Mouse (Mus musculus) liver, adult 2 months (tissue): Measurements from ENCODE around the gene Snupn. TPM values are rescaled to one million over a fixed set of nuclear protein-coding genes. Genes with fewer than 3 reads are reported as not detected.
A peak's percentile ranks its signal among the peaks of the same experiment; 100 is the strongest.
"Not testable (repeated sequence)": the region's sequence is repeated elsewhere in the genome, so short reads cannot be mapped to it uniquely, and the experiment has no call there.

ENCODE experiments used
- DNase-seq: peaks from one replicate; pipeline ENCODE4 v3.0.0-alpha.2; 2011; ENCODE audit warnings: low read depth, low spot score; ENCODE audit errors: extremely low read depth
- H3K27ac ChIP-seq: fragments of 200-500 bp; replicated peaks from 2 replicates; pipeline ENCODE4 v1.5.1; 2012; ENCODE audit warnings: low read depth, mild to moderate bottlenecking, control low read depth, inconsistent platforms, low read length; ENCODE audit not compliant: insufficient read depth
- H3K27me3 ChIP-seq: fragments of 200-500 bp; 2 replicates; pipeline ENCODE4 v1.6.1; 2012; ENCODE audit warnings: mild to moderate bottlenecking, moderate library complexity, low read length, inconsistent platforms; ENCODE audit not compliant: control insufficient read depth, insufficient read depth
- H3K36me3 ChIP-seq: fragments of 200-500 bp; 2 replicates; pipeline ENCODE4 v1.6.1; 2012; ENCODE audit warnings: low read length, inconsistent platforms; ENCODE audit not compliant: control insufficient read depth, insufficient read depth
- H3K4me1 ChIP-seq: fragments of 200-500 bp; 2 replicates; pipeline ENCODE4 v1.6.1; 2011; ENCODE audit warnings: low read length; ENCODE audit not compliant: control insufficient read depth, insufficient read depth
- H3K4me3 ChIP-seq: fragments of 200-500 bp; 2 replicates; pipeline ENCODE4 v1.5.1; 2011; ENCODE audit warnings: low read depth, mild to moderate bottlenecking, control low read depth, low read length, moderate library complexity; ENCODE audit not compliant: insufficient read depth
- H3K79me2 ChIP-seq: fragments of 200-500 bp; 2 replicates; pipeline ENCODE4 v1.6.1; 2012; ENCODE audit warnings: inconsistent platforms, mild to moderate bottlenecking, low read length, moderate library complexity; ENCODE audit not compliant: control insufficient read depth, insufficient read depth
- H3K9ac ChIP-seq: fragments of 200-500 bp; 2 replicates; pipeline ENCODE4 v1.6.1; 2012; ENCODE audit warnings: low read depth, mild to moderate bottlenecking, control low read depth, inconsistent platforms, low read length
- CTCF ChIP-seq: fragments of 200-500 bp; IDR thresholded peaks from 2 replicates; pipeline ENCODE4 v1.5.1; 2011; ENCODE audit warnings: low read depth, low read length, control low read depth
- POLR2A ChIP-seq: fragments of 200-500 bp; IDR thresholded peaks from 2 replicates; pipeline ENCODE4 v1.6.1; 2011; ENCODE audit warnings: low read length, control low read depth; ENCODE audit not compliant: insufficient read depth; ENCODE audit errors: extremely low read depth
- WGBS: fragments of 180-500 bp; shearing (Covaris S2); methylation state at CpG from one replicate; pipeline ENCODE4 v1.1.7; 2018; 5-methylcytosine and 5-hydroxymethylcytosine counted together
- polyA plus RNA-seq: library from polyadenylated mRNA; depleted of rRNA; stranded (reverse); fragments of >200 nt; gene quantifications from 2 replicates; pipeline ENCODE4 v1.2.3, GENCODE M21; 2012
- total RNA-seq: library from RNA; depleted of rRNA; stranded (reverse); fragments of >200 nt; gene quantifications from 2 replicates; pipeline ENCODE4 v1.2.3, GENCODE M21; 2014

Gene Snupn
- total and polyA plus RNA-seq, 2 experiments = 3.7 to 8.4 TPM

GRCm38 (mm10) chr9:56937223-56938160 lies 13.2 kb upstream of the Snupn start, which contains the start of gene Imp3:
Imp3 (plus strand) TSS chr9:56937475.
- WGBS = under 1% methylated on average over 73 of the region's 73 CpGs

GRCm38 (mm10) chr9:56938374-56938773 lies 12.3 kb upstream of the Snupn start:
- Histone ChIP-seq H3K4me1 (peaks cover 5% of the 10 kb centered on the region), H3K27me3 (no peaks in the 10 kb centered on the region), H3K36me3 (no peaks in the 10 kb centered on the region), H3K9ac (peak overlapping the region; percentile 72), H3K79me2 (peaks cover 4% of the 10 kb centered on the region; the same call in 1 of the 2 replicates), H3K4me3 (peak overlapping the region; percentile 76), H3K27ac (peak overlapping the region; percentile 89)
- DNase-seq = peak; percentile 73
- under 1% methylated on average over 7 of the region's 7 CpGs for WGBS
- TF ChIP-seq POLR2A (no peak), CTCF (no peak)

More at GRCm38 (mm10) chr9:56937223-56938160, 13.2 kb upstream of the Snupn start, which contains the start of gene Imp3:
- H3K36me3 ChIP-seq = no peaks in the 10 kb centered on the region
- peaks cover 4% of the 10 kb centered on the region; the same call in 1 of the 2 replicates for H3K79me2 ChIP-seq
- H3K4me3 ChIP-seq = peak within 1 kb of the TSS; percentile 76
- peak within 1 kb of the TSS; percentile 89 for H3K9ac ChIP-seq
- DNase-seq = peak; percentile 95
- peak within 1 kb of the TSS; percentile 89 for H3K27ac ChIP-seq
- no peaks in the 10 kb centered on the region for H3K27me3 ChIP-seq
- H3K4me1 ChIP-seq = peaks cover 5% of the 10 kb centered on the region
- TF ChIP-seq POLR2A = peak; percentile 66; the same call in 1 of the 2 replicates
- TF ChIP-seq CTCF = 0 out of 2 replicates have a peak, but pooled peaks have one; percentile 14

- WGBS = 36% methylated on average over 3 of the region's 3 CpGs
- peak; percentile 36 for DNase-seq
- peak; percentile 14; the same call in 1 of the 2 replicates for TF ChIP-seq CTCF
These were observed 3.2 kb upstream of the Snupn start for GRCm38 (mm10) chr9:56947481-56947880.

GRCm38 (mm10) chr9:56948699-56949098 lies 2.0 kb upstream of the Snupn start:
- not testable (repeated sequence) for H3K79me2 ChIP-seq, H3K4me1 ChIP-seq, H3K27me3 ChIP-seq, H3K9ac ChIP-seq, H3K36me3 ChIP-seq, H3K4me3 ChIP-seq, H3K27ac ChIP-seq, DNase-seq
- WGBS = 87% methylated on average over 5 of the region's 5 CpGs

More at GRCm38 (mm10) chr9:56947481-56947880, 3.2 kb upstream of the Snupn start:
- not testable (repeated sequence) for H3K9ac ChIP-seq, H3K36me3 ChIP-seq, H3K4me3 ChIP-seq, H3K27ac ChIP-seq, H3K27me3 ChIP-seq, H3K79me2 ChIP-seq, H3K4me1 ChIP-seq

- H3K27ac ChIP-seq = 0 out of 2 replicates have a peak overlapping the region, but pooled peaks have one; percentile 28
These were observed 911 bp upstream of the Snupn start for GRCm38 (mm10) chr9:56949767-56950166.

GRCm38 (mm10) chr9:56953562-56953961 lies 2.9 kb downstream of the Snupn start:
- no peak for DNase-seq
- 97% methylated on average over 1 of the region's 1 CpGs for WGBS
- Histone ChIP-seq H3K4me3 (no peak overlapping the region), H3K36me3 (no peaks in the 10 kb centered on the region), H3K27me3 (no peaks in the 10 kb centered on the region), H3K27ac (no peak overlapping the region), H3K4me1 (peaks cover 5% of the 10 kb centered on the region; the same call in 1 of the 2 replicates), H3K9ac (no peak overlapping the region), H3K79me2 (no peaks in the 10 kb centered on the region)
- TF ChIP-seq CTCF = no peak
- TF ChIP-seq POLR2A = no peak

More at GRCm38 (mm10) chr9:56949767-56950166, 911 bp upstream of the Snupn start:
- WGBS = 4% methylated on average over 13 of the region's 13 CpGs
- no peaks in the 10 kb centered on the region for H3K36me3 ChIP-seq
- no peaks in the 10 kb centered on the region for H3K27me3 ChIP-seq
- peak; percentile 69 for DNase-seq
- H3K79me2 ChIP-seq = 0 out of 2 replicates have a peak, but pooled peaks cover 3% of the 10 kb centered on the region
- no peak for TF ChIP-seq CTCF
- H3K4me3 ChIP-seq = peak overlapping the region; percentile 48
- no peak overlapping the region for H3K9ac ChIP-seq
- H3K4me1 ChIP-seq = peaks cover 5% of the 10 kb centered on the region; the same call in 1 of the 2 replicates
